Mouse (Mus musculus) CH12.LX (cell line): ENCODE results near the gene Wwp2.

ENCODE experiments used
- CTCF ChIP-seq, 2 experiments: IDR thresholded peaks in 1 of 2; conservative IDR thresholded peaks in 1 of 2; 2 replicates each; pipeline ENCODE4 v1.5.1; 2011 to 2012; ENCODE audit warnings: low read depth in 2 of 2, low read length in 2 of 2, improper control_type of control experiment in 1 of 2, inconsistent platforms in 1 of 2, mild to moderate bottlenecking in 1 of 2, moderate library complexity in 1 of 2
- MAFK ChIP-seq: IDR thresholded peaks from 2 replicates; pipeline ENCODE4 v1.6.1; 2011; ENCODE audit warnings: low read length, improper control_type of control experiment; ENCODE audit not compliant: insufficient replicate concordance
- MEF2A ChIP-seq: IDR thresholded peaks from 2 replicates; pipeline ENCODE4 v1.6.1; 2014; ENCODE audit warnings: low read depth, mild to moderate bottlenecking, inconsistent platforms, low read length, improper control_type of control experiment, borderline replicate concordance
- POLR2A ChIP-seq: IDR thresholded peaks from 2 replicates; pipeline ENCODE4 v1.6.1; 2011; ENCODE audit warnings: low read depth, mild to moderate bottlenecking, improper control_type of control experiment, low read length
- POLR2AphosphoS2 ChIP-seq: IDR thresholded peaks from 2 replicates; pipeline ENCODE4 v1.6.1; 2011; ENCODE audit warnings: low read depth, low read length, improper control_type of control experiment
- ZMIZ1 ChIP-seq: IDR thresholded peaks from 2 replicates; pipeline ENCODE4 v1.6.1; 2012; ENCODE audit warnings: low read depth, mild to moderate bottlenecking, inconsistent platforms, low read length, improper control_type of control experiment

- TF ChIP-seq POLR2A (no peak), CTCF (conservative IDR thresholded peaks at IDR 0.05 in 1 of 2, IDR thresholded peaks at IDR 0.05 in 1 of 2; ENCODE audit: low read depth in 2 of 2, low read length in 2 of 2) (no peak), MEF2A (no peak), ZMIZ1 (no peak), POLR2AphosphoS2 (no peak), MAFK (no peak)
Observed at GRCm38 (mm10) chr8:107478728-107479127, 42.6 kb downstream of the Wwp2 start.
